Mouse (Mus musculus) urinary bladder, postnatal 4 days (tissue): ENCODE results near the gene Cnot10.

Experiments
- DNase-seq, 2 experiments: peaks; one replicate each; pipeline ENCODE4 v3.0.0; 2021 to 2022; ENCODE audit warnings: low spot score in 2 of 2

Gene Cnot10

DNA sequence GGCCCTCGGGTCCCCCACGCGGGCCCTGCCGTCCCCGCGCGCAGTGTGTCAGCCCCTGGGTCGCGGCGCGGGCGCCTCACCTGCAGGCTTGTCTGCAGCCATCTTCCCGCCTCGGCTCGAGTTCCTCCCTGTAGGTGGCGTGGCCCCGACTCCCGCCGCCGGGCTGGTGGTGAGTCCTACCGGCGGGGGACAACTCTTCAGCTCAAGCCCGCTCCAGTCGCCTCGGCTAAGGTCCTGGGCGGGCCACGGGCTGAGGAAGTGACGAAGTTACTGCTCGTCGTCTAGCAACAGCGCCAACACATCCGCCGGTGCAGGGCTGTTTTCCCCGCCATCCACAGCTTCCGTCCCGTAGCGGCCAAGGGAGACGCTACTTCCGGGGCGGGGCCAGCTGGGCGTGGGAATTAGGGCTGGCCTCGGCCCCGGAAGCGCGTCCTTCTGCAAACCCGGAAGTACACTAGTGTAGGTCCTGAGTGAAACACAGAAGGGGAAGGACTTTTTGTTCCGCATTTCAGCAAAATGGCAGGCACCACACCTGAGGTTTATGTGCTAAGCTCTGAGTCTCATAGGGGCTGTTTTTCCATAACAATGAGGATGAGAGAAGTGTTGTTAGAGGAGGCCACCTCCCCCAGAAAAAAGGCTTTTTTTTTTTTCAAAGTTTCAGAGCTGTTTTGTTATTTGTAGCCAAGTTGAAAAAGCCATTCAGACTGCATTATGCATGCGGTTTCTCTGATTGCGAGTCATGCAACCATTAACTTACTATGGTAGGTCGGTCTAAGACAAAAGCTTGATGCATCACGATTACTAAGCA is at the start of gene Cnot10:
Gene Cnot10, minus strand, starts transcription at position 346 of the 808 bp plus-strand sequence.
- peak; percentile 97 to 99 for DNase-seq

GRCm38 (mm10) chr9:114688953-114689407 is 49.0 kb upstream of the Cnot10 start:
- DNase-seq: peak in 1 of 2 experiments; percentile 47

DNA sequence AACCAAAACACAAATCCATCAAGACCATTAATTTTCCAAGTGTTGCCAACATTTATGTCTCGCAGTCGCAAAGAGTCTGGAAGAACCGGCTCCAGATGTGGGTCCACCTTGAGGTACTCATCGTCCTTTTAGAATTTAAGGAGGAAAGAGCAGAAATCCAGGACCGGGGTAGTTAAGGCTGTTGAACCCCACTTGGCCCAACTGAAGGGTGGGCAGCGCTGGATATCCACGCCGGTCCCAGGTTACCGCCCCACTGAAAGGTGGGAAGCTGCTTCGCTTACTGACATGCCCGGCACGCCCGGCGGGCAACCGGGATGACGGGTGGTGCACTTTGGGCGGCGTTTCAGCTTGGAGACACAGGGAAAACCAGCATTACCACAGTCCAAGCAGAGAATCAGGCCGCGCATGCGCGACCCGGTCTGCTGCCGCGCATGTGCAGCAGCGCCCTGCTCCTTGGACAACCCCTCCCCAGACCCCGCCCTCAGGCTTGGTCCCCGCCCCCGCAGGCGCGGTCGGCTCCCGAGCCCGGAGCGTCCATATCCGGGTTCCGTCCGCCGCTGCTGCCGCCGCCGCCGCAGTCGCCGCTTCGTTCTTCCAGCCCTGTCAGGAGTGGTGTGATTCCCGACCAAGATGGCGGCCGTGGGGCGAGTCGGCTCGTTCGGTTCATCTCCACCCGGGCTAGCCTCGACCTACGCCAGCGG is 48.4 kb upstream of the Cnot10 start, which contains the start of gene Dync1li1:
Gene Dync1li1, plus strand, starts transcription at position 539 of the 701 bp plus-strand sequence.
- peak; percentile 96 to 97 for DNase-seq

DNA sequence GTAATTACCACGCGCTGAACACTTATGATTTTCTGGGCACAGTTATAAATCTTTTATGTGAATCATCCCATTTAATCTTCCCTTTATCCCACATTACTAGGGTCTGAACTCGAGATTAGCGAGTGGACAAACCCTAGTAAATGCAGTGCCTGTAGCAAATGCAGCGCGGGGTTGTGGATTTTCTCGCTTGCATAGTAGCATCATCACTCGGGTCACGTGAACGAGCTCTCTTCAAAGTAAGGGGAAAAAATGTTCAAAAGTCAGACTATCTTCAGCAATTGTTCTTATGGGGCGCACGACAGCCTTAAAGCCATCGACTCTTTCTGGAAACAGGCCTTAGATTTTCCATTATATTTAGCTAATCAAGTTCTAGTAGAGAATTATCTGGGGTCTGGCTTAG is 47.7 kb upstream of the Cnot10 start:
- no peak for DNase-seq

DNA sequence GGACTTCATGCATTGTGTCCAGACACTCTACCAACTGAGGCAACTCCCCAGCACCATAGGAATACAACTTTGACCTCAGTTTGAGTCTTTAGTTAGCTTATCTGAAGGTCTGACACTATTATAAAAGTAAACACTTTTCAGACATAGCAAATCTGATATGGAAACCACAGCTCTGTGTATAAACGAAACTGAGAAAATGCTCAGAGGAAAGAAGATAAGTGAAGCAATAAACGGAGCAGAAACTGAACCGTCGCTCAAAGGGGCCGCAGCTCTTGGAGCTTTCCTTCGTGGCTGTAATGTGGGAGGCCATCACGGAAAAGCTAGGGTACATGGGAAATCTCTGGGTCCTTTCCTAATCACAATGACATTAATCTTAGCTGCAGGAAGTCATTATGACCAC is 46.3 kb upstream of the Cnot10 start:
- DNase-seq: no peak

DNA sequence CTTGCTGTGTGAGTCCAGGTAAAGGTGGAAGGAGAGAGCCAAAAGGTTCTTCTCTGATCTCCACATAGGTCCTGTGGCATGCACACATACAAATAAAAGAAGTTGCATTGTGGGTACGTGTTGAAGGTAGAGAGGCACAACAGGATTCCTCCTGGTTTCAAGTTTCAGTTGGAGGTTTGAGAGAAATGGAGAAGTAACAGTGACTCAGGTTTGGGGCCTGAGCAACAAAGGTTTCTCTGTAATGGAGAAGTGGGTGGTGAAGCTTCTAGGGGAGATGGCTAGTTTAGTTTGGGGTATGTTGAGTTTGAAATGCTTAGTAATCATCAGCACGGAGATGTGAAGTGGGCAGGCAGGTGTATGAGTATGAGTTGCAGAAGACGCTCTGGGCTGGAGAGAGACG is 42.2 kb upstream of the Cnot10 start:
- DNase-seq: no peak

DNA sequence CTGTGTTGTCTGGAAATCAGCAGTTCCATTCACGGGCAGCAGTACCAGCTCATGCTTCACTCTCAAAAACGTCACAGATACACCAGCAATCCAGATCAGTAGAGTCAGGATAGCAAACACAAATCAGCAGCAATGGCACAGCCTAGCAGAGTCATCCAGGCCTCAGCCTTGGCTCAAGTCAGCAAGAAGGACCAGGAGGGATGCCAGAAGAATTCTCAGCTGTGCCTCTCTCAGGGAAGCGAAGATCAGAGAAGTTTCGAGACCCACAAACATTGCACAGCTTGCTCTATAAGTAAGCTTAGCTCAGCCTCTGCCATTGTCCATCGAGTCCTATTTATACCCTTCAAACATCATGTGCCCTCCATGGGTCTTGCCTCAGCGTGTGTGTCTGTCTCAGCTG is 40.5 kb upstream of the Cnot10 start:
- no peak for DNase-seq

GRCm38 (mm10) chr9:114679944-114680343 is 40.0 kb upstream of the Cnot10 start:
- DNase-seq: no peak

GRCm38 (mm10) chr9:114678576-114678975 is 38.6 kb upstream of the Cnot10 start:
- DNase-seq: no peak

DNA sequence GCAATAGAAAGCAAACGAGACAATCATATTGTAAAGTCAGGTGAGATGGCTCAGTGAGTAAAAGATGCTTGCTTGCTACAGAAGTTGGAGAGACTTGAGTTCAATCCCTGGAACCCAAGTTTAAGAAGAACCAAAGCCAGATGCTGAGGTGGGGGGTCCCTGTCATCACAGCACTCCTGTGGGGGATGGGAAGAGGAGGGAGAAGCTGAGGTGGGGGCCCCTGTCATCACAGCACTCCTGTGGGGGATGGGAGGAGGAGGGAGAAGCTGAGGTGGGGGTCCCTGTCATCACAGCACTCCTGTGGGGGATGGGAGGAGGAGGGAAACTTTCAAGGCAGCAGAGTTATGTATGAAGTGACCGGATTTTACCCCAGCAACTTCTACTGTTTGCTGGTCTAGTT is 33.6 kb upstream of the Cnot10 start:
- DNase-seq: no peak

DNA sequence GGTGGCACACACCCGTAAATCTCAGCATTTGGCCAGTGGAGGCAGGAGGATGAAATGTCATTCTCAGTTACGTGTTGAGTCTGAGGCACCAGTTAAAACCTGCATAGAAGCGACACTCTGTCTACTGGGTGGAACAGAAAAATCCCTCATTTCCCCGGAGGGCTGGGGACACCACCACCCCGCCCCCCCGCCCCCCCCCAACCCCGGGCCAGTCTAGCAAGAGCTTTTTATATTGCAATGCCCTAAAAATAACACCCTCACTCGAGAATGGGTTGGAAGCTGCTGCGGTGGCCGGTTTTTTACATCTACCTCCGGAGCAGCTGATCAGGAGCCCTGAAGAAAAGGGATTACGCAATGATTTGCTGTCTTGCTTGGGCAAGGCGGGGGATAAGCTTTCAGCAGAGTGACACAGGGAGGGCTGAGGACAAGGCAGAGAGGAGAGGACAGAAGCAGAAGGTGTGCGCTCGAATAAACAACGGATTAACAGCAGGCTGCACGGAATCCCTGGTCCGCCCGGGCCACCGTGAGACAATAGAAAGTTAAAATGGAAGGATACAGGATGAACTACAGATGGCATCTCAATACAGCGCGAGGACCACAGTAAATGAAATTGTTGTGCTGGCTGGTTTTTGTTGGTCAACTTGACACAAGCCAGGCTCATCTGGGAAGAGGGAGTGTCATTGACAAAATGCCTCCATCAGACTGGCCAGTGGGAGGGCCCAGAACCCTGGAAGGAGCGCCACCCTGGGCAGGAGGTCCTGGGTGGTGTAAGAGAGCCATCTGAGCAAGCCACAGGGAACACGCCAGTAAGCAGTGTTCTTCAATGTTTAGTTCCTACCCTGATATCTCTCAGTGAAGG is 32.9 kb upstream of the Cnot10 start:
- no peak for DNase-seq

GRCm38 (mm10) chr9:114671946-114672345 is 32.0 kb upstream of the Cnot10 start:
- DNase-seq: no peak

- no peak for DNase-seq
Measured at GRCm38 (mm10) chr9:114669011-114669410, 29.0 kb upstream of the Cnot10 start.

GRCm38 (mm10) chr9:114668047-114668446 is 28.1 kb upstream of the Cnot10 start:
- no peak for DNase-seq

DNA sequence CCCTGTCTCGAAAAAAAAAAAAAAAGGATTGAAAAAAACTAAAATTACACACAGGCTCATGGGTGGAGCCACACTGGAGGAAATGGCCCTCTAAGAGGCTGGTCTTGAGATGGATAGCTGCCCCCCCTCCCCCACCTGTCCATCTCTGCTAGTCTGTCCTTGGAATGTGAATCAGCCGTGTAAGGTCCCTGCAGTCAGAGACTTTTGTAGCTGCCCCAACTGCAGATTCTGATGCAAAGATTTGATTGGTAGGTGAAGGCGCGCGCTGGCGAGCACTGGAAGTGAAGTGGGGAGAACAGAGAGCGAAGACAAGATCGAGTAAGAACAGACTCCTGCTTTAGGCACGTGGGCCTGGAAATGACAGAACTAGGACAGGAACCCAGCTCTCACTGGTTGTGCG is 26.9 kb upstream of the Cnot10 start:
- DNase-seq: no peak

- no peak for DNase-seq
Measured at GRCm38 (mm10) chr9:114663782-114664181, 23.8 kb upstream of the Cnot10 start.

GRCm38 (mm10) chr9:114661991-114662390 is 22.0 kb upstream of the Cnot10 start:
- DNase-seq: no peak

DNA sequence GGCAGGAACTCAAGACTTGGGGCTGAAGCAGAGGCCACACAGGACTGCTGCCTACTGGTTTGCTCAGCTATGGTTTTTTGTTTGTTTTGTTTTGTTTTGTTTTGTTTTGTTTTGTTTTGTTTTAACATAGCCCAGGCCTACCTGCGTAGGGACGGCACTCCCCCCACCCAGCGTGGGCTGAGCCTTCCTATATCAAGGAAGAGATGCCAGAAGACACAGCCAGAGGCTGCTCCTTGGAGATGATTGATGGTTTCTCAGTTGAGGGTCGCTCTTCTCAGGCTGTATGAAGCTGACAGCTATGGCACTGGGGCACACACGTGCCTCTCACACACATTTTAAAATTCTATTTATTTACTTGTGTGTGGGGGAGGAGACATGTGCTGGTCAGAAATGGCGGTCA is 21.0 kb upstream of the Cnot10 start:
- no peak for DNase-seq

- DNase-seq: no peak
Measured at GRCm38 (mm10) chr9:114660506-114660905, 20.5 kb upstream of the Cnot10 start.

- DNase-seq: no peak
Measured at GRCm38 (mm10) chr9:114656701-114657100, 16.7 kb upstream of the Cnot10 start.

DNA sequence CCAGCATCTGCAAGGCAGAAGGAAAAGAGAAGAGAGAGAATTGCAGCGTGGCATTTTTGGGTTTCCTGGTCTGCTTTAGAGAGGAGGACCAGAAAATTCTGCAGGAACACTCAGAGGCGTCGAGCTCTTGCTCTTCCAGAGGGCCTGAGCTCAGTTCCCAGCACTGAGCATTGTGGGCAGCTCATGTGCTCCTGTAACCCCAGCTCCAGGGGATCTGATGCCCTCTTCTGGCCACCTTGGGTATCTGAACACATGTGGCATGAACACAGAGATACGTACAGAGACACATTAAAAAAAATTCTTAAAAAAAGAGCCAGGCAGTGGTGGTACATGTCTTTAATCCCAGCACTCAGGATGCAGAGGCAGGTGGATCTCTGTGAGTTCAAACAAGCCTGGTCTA is 15.4 kb upstream of the Cnot10 start:
- no peak for DNase-seq
